Mouse (Mus musculus) adrenal gland, adult 18-20 months (tissue): ENCODE data around the gene BC004004. TPM values are rescaled to one million over a fixed set of nuclear protein-coding genes. Genes with fewer than 3 reads are reported as not detected.
"Not testable (repeated sequence)": the region's sequence is repeated elsewhere in the genome, so short reads cannot be mapped to it uniquely, and the experiment has no call there.

Source experiments
- DNase-seq, 2 experiments: peaks; one replicate each; pipeline ENCODE4 v3.0.0; 2021 to 2022; ENCODE audit warnings: low spot score in 2 of 2
- total RNA-seq, 2 experiments: library from RNA; stranded (reverse); gene quantifications; 1 replicate in 1 of 2; 2 replicates in 1 of 2; pipeline ENCODE4 v1.2.3; 2021

BC004004 gene
- total RNA-seq, 2 experiments from 2014 or later = 111 to 147 TPM

DNA sequence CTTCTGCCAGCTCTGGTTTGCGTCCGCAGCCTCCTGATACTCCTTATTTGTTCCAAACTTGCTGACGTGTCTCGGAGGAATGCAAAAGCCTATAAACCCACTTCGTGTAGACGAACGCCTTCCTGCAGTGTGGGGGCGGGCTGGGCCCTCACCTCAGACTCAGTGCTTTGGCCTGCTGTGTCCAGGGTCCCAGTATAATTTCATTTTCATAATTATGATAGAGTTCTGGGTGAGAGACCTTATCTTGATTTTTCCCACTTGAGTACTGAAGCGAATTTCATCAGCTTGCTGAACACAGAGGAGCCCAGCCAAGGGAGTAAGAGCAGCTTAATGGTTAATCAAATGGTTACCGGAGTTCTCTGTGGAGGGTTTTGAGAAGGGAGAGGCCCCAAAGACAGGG, 28.7 kb downstream of the BC004004 start:
- no peak for DNase-seq

DNA sequence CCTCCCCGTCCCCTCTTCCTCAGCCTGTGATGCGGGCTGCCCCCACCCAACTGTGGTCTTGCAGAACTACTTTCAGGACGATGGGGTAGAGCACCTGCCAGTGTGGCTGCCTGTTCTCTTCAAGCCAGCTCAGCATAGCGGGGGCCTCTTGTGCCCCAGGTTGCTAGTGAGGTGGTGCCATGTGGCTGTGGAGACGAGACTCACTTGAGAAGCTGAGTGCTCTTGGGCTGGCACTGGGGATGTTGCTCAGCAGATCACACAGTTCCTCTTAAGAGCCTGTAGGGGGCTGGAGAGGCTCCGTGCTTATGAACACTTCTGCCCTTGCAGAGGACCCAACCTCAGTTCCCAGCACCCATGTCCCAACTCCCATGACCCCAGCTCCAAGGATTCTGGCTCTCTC, 29.2 kb downstream of the BC004004 start:
- DNase-seq = no peak

DNA sequence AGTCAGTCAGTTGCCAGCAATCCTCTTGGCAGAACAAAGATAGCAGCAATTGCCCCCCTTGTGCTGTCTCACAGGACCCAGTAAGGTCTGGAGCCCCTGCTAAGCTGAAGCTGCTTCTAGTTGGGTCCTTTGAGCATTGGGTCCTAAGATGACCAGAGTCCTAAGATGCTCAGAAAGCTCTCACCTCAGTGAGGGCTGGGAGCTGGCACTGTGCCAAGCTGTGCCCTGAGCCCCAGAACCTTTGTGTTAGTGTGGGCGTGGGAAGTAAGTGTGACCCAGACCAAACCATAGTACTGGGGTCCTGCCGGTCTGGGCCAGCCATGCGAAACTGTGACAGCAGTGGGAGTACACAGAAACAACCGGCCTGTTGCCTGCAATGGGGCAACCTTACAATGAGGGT, 30.7 kb downstream of the BC004004 start:
- DNase-seq = no peak

DNA sequence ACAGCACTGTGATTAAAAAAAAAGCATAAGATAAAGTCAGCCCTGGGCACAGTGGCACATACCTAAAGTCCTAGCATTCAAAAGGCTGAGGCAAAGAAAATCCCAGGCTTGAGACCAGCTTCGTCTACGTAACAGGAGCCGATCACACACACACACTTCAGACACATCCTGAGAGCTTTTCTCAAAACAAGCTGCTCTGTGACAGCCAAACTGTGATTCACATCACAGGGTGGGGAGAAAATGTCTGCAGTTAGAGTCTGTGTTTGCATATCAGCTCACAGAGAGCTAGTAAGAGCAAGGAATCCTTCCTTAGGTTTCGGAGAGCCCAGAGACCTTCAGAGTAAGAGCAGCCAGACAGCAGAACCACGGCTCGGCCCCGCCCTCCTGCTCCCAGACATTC, 32.3 kb downstream of the BC004004 start:
- DNase-seq = no peak

DNA sequence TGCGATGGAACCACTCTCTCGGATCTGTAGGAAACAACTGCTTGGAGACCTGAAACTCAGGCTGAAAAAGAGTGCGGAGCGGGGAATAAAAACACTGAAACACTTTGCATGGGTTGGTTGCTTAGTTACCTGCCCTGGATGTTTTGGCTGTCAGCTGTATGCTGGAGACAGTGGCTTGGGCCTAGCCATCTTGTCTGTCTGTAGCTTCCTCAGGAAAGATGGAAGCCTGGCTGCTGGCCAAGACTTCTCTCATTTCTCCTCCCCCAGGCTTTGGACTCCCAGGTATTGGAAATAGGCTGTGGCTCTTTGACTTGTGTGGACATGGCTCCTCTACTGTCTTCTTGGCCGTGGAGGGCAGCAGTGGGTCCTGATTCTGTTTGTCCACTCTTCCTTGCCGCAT, 32.8 kb downstream of the BC004004 start:
- DNase-seq = no peak

DNA sequence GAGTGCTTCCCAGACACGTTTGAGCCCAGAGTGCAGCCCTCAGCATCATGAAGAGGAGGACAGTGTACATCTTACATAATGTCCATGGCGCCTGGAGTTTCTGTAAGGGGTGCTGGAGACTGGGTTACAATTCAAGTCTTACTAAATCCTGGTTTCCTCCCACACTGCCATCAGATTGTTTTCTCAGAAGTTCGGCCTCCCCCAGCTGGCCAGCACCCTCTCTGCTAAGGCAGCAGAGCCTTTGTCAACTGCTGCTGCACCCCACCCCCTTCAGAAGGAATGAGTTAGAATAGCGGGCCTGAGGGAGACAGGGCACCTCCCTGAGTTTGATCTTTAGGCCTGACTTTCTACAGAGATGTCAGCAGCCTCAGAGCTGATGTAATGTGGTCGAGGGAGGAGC, 33.6 kb downstream of the BC004004 start:
- DNase-seq = no peak

DNA sequence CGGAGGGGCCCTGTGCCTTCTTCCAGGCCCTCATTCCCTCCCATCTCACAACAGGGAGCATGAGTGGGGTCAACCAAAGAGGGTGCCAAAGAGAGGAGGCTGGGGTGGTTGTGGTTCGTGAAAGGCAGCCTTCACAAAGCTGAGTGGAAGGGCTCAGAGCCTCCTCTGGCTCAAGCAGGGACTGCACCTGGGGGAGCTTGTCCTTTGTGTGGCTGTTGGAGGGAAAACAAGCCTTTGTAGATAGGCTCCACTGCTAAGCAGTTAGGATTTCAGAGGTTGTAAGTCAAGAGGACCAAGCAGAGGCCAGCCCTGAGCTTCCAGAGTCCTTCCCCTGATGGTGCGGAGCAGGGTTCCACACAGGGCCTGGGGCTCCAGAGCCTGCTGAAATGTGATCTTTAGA, 34.5 kb downstream of the BC004004 start:
- no peak for DNase-seq

DNA sequence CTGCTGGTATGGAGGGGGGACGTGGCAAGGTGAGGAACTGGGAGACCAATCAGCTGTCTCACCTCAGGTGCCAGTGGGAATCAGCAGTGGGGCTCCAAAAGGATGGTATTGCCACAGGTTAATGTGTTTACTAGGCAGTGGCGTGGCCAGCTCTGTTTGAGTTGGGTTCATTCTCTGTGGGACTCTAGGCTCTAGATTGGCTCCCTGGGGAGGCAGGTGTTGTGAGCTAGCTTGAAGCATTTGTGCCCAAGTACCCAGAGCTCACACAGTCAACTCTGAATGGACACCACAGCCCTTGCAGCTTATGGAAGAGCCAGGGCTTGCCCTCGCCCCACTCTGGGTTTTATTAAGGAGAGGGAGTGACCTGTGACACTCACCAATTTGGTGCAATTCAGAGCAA, 35.3 kb downstream of the BC004004 start:
- no peak for DNase-seq

DNA sequence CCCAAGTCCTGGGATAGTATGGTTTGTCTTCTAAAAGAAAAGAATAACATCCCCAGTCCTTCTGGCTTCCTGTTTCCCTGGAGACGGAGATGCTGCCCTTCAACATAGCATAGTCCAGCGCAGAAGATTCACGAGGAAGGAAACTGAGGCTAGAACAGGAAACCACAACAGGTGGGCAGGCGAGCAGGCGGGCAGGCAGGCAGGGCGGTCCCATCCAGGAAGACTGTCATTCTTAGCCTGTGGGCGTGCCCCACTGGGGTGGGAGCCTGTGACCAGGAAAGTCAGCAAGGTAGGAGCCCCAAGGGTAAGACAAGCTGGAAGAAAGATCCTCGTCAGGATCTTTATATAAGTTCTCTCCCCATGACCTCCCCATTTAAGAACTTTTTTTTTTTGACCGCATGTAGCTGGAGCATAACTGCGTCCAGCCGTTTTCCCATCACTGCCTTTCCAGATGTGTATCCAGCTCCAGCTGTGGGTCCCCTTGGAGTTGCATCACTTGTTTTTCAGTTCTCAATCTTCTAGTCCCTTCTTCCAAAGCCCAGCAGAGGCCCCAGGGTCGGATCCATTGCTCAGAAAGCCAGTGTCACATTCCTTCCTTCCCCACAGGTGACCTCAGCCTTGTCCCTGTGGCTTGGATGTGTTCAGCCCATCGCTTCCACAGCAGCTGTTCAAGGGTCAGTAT, 35.9 kb downstream of the BC004004 start:
- no peak for DNase-seq

DNA sequence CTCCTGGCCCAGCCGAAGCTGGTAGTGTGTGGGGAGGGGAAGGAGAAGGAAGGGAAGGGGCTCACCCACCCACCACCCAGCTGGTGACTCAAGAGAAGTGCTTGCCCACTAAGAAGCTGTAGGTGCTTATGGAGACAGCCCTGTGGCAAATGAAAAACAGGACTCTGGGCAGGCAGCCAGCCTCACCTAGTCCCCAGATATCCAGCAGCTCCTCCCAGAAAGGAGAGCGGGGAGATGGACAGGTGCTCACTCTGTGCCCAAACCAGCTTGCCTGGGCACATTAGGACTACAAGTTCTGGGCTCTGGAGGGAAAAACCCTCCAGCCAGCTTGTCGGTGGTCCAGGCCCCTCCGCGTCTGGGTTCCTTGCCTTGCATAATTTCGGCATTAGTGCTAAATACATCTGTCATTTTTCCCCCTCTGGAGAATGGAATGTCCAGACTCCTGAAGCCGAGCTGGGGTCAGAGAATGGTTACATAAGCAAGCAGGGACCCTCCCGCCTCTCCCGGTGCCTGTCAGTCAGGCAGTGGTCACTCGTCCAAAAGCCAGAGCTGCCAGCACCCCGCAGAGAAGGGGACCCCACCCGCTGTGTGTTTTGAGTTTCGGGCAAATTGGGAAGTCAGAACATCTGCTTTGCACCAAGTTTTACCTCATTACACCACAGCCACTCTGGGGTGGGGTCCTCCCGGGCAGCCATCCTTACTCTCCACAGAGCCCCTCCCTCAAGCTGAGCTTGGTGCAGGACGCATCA, 36.6 kb downstream of the BC004004 start:
- DNase-seq = no peak

DNA sequence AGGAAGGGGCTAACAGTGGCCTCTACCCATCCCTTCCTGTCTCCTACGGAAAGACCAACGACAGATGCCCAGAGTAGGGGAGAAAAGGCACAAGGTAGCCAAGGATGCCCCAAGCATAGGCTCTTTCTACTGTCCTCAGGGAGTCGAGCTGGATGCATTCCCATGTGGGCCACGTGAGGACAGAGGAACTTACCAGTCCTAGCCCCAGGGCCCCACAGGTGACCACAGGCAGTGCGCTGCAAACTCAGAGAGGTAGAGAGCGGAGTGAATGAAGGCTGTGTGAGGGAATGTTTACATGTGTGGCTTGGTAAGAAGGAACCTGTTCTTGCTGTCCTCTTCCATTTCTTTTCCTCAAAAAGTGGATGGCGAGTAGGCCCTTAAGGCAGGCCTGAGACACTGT, 37.3 kb downstream of the BC004004 start:
- DNase-seq = no peak

DNA sequence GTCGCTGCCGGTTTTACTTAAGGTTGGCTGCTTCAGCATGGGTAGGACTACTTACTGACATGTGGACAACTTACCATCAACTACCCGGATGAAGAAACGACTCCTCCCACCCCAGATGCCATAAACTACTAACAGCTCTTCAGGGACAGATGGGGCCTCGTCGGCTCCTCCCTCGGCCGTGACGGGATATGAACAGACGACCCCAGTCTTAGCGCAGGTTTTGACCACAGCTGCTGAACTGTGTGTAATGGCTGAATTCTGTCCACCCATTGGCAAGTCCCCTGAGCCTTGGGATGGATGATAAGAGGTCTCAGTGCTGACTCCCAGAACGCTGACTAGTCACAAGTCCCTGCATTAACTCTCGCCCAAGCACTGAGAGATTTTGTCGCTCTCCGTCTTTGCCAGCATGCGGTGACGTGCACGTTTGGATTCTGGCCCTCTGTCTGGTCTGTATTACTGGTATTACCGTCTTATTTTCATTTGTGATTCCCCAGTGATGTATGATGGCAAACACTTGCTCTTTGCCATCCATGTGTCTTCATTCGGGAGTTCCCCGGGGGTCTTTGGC, 41.6 kb downstream of the BC004004 start:
- DNase-seq = no peak

DNA sequence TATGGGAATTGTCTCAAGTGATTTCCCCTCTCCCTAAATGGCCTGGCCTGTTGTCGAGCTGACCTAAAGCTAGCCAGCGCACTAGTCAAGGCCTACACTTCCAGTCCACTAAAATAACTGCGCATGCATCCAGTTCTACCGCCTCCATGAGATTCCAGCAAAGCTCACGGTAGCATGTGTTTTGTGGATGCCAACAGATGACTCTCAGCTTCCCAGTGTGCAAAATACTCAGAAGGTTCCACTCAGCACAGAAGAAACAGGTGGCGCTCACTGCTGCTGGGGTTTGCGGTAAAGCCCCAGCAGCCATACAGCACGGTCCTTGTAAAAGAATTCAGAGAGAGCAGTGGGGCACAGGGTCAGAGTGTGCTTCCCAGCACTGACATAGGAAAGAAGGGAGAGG, 43.0 kb downstream of the BC004004 start:
- no peak for DNase-seq

DNA sequence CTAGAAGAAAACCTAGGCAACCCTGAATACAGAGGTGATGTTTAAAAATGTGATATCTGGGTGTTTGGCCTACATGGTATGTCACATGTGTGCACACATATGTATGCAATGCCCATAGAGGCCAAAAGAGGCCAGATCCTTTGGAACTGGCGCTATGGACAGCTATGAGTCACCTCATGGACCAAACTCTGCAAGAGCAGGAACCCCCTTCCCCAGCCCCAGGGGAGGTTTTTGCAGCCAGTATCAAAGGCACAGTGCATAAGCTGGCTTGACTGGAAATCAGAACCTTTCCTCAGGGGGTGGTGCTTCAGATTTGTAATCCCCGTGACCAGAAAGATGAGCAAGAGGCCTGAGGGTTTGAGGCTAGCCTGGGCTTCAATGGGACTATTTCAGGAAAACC, 43.5 kb downstream of the BC004004 start:
- DNase-seq = no peak

DNA sequence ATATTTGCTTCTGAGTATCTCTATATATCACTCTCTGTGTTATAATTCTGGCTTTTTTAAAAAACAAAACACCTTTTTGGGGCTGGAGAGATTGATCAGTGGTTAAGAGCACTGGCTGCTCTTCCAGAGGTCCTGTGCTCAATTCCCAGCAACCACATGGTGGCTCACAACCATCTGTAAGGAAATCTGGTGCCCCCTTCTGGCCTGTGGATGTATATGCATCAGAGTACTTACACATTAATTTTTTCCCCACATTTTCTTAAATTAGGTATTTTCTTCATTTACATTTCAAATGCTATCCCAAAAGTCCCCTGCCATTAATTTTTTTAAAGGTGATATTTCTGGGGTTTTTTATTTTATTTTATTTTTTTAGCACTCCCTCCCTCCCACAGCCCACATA, 44.7 kb downstream of the BC004004 start:
- no peak for DNase-seq

DNA sequence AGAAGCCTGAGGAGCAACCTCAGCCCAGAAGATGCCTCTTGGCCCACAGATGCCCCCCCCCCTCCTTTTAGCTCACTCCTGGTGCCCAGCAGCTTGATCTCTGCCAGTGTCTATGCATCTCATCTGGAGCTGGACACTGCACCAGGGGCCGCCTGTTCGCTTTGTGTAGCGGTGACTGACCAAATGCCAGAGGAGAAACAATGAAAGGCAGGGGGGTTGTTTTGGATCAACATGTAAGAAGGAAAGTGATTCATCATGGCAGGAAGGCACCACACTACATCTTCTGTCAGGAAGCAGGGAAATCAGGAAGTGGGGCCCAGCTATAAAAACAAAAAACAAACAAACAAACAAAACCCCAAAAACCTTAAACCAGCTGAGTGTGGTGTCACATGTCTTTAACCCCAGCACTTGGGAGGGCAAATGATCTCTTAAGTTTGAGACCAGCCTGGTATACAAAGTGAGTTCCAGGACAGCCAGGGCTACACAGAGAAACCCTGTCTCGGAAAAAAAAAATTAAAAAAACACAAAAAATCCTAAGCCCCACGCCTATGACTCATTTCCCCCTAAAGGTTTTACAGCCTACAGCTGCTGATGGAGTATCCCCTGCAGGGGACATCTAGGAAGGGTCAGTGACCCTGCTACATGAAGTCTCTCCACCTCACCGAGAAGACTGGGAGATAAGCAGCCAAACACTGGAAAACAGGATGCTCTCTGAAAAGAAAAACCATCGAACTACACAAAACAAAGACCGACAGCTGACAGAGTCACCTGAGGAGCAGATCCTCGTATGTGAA, 47.3 kb downstream of the BC004004 start:
- no peak for DNase-seq

DNA sequence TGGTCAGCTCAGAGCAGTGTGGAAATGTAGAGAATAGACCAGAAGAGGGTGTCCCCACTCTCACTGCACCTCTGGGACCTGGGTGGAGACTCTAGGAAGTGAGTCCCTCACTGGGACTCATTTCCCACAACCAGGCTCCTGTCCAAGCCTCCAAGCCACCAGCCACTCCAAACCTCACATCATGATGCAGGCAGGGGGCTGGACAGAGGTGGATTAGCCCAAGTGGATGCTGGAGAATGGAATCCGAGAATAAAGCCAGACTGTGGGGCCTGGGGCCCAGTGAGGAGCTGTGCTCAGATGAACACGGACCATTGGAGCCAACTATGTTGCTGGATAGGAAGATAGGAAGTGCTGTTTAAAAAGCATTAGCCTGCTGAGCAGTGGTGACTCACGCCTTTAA, 48.3 kb downstream of the BC004004 start:
- DNase-seq = no peak

DNA sequence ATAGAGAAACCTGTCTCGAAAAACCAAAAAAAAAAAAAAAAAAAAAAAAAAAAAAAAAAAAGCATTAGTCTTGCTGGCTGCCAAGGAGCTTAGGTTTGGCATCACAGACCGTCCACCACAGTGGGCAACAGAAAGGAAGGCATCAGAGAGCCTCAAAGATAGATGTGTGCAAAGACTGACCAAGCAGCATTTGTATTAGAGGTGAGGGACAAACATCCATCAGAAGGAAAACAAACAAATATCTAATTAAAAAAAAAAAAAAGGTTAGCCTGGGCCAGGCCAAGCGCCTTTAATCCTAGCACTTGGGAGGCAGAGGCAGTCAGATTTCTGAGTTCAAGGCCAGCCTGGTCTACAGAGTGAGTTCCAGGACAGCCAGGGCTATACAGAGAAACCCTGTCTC, 48.8 kb downstream of the BC004004 start, which contains the start of gene Pi16:
Gene Pi16, plus strand, starts transcription at position 301 of the 400 bp plus-strand sequence.
- DNase-seq = not testable (repeated sequence)

DNA sequence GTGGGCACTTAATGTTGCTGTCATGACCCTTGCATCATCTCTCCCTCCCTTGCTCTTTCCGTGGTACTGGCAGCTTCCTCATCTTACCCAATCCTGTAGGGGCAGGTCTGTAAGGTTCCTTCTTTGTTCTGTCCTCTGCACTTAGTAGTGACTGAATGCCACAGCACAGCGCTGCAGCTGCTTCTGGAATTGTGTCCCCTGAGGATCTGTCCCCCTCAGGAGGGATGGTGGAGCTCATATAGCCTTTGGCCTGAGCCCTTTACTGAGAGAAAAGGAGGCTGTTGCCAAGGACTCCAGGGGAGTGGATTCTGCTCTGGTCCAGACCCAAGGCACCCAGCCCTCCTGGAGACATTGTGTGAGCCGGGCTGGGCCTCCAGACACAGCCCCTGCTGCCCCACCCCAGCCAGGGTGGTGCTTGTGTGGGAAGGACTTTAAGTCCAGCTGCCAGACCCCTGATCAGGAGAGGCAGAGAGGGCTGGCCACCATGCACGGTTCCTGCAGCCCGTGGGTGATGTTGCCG, 50.2 kb downstream of the BC004004 start:
- DNase-seq = no peak

DNA sequence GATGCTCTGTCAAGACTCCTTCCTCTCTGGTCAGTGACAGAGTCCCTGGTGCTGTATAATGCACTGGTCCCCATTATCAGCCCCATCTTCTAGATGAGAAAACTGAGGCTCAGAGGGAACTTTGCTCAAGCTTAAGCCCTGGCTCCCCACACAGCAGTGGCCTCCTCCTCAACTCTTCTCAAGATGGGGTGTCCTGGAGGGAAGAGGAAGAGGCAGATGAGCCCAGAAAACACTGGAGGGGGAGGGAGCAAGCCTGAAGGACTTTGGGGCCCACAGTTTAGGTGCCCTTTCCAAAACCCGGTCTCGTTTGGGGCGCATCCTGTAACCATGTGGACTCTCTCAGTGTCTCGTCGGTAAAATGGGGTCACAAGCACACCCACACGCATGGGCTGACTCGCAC, 50.9 kb downstream of the BC004004 start:
- DNase-seq = no peak

DNA sequence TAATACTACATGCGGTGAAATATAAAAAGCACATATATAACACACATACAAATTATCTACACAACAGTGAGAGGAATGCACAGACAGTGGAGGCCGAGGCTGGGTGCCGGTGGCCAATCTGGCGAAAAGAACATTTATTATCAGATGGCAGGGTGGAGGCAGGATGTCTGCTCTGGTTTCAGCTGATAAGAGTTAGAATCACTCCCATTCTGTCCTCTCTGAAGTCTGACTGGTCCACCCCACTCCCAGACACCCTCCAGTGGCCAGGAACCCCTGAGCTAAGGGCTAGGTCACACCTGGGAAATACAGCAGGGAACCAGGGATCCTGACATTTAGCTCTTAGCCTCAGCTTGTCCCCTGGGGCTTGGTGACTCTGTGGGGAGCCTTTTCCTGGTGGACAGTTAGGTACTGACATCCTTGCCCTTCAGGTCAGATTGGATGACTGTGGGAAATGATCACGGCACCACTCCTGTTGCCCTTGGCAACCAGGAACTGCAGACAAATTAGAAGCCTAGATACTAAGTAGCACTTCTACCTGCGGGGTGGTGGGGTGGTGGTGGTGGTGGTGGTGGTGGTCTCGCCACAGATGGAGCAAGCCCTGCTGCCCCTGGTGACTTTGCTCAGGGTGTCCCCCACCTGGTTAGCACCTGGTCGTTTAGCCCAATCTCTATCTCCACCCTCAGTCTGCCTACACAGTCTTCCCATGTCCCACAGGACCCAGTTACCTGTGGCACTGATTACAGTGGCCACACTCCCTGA, 51.5 kb downstream of the BC004004 start:
- DNase-seq = no peak
